Mouse (Mus musculus) thymus, adult 2 months (tissue): Measurements from ENCODE around the gene Ryr2. TPM values are rescaled to one million over a fixed set of nuclear protein-coding genes. Genes with fewer than 3 reads are reported as not detected.

Experiments
- DNase-seq: peaks from one replicate; pipeline ENCODE4 v3.0.0; 2021
- H3K27ac ChIP-seq: fragments of 200-500 bp; 2 replicates; pipeline ENCODE4 v1.5.1; 2012; ENCODE audit warnings: low read length, control low read depth; ENCODE audit not compliant: control insufficient read depth, insufficient read depth
- H3K27me3 ChIP-seq: fragments of 200-500 bp; 2 replicates; pipeline ENCODE4 v1.6.1; 2012; ENCODE audit warnings: mild to moderate bottlenecking, low read length, moderate library complexity, mixed read lengths; ENCODE audit not compliant: control insufficient read depth, insufficient read depth
- H3K36me3 ChIP-seq: fragments of 200-500 bp; 2 replicates; pipeline ENCODE4 v1.6.1; 2012; ENCODE audit warnings: mild to moderate bottlenecking, low read length, moderate library complexity; ENCODE audit not compliant: control insufficient read depth, insufficient read depth
- H3K4me1 ChIP-seq: fragments of 200-500 bp; replicated peaks from 2 replicates; pipeline ENCODE4 v1.6.1; 2012; ENCODE audit warnings: low read length; ENCODE audit not compliant: control insufficient read depth, insufficient read depth
- H3K4me3 ChIP-seq: fragments of 200-500 bp; 2 replicates; pipeline ENCODE4 v1.5.1; 2012; ENCODE audit warnings: mild to moderate bottlenecking, low read length, control low read depth, moderate library complexity; ENCODE audit not compliant: control insufficient read depth, insufficient read depth
- CTCF ChIP-seq: fragments of 200-500 bp; IDR thresholded peaks from 2 replicates; pipeline ENCODE4 v1.5.1; 2012; ENCODE audit warnings: mild to moderate bottlenecking, control low read depth, low read length, moderate library complexity, borderline replicate concordance; ENCODE audit not compliant: control insufficient read depth, poor library complexity, insufficient read depth; ENCODE audit errors: extremely low read depth
- POLR2A ChIP-seq: fragments of 200-500 bp; IDR thresholded peaks from 2 replicates; pipeline ENCODE4 v1.6.1; 2012; ENCODE audit warnings: mild to moderate bottlenecking, low read length, control low read depth, moderate library complexity; ENCODE audit not compliant: control insufficient read depth, poor library complexity, insufficient read depth; ENCODE audit errors: extremely low read depth
- WGBS: fragments of 180-500 bp; shearing (Covaris S2); methylation state at CpG from one replicate; pipeline ENCODE4 v1.1.7; 2018; 5-methylcytosine and 5-hydroxymethylcytosine counted together
- polyA plus RNA-seq: library from polyadenylated mRNA; depleted of rRNA; stranded (reverse); fragments of >200 nt; gene quantifications from 2 replicates; pipeline ENCODE4 v1.2.3, GENCODE M21; 2012

Gene Ryr2
- polyA plus RNA-seq, 1 experiment = 3.6 TPM

- no peak for DNase-seq
- no peak for TF ChIP-seq POLR2A
- Histone ChIP-seq H3K4me3 (no peak overlapping the region), H3K27me3 (no peaks in the 10 kb centered on the region), H3K36me3 (no peaks in the 10 kb centered on the region), H3K4me1 (no peaks in the 10 kb centered on the region), H3K27ac (no peak overlapping the region)
- 90% methylated on average over 4 of the region's 4 CpGs for WGBS
Measured at GRCm38 (mm10) chr13:12080590-12080989, 26.2 kb downstream of the Ryr2 start.

- DNase-seq = no peak
- Histone ChIP-seq H3K27ac (no peak overlapping the region), H3K36me3 (no peaks in the 10 kb centered on the region), H3K27me3 (no peaks in the 10 kb centered on the region), H3K4me1 (no peaks in the 10 kb centered on the region), H3K4me3 (no peak overlapping the region)
- TF ChIP-seq CTCF = no peak
- 85% methylated on average over 4 of the region's 4 CpGs for WGBS
Measured at GRCm38 (mm10) chr13:12079536-12079935, 27.2 kb downstream of the Ryr2 start.

GRCm38 (mm10) chr13:12074897-12075296 is 31.8 kb downstream of the Ryr2 start:
- no peaks in the 10 kb centered on the region for H3K4me1 ChIP-seq
- no peaks in the 10 kb centered on the region for H3K27me3 ChIP-seq
- no peaks in the 10 kb centered on the region for H3K36me3 ChIP-seq
- DNase-seq = no peak
- no peak overlapping the region for H3K4me3 ChIP-seq
- H3K27ac ChIP-seq = no peak overlapping the region
- WGBS = 94% methylated on average over 6 of the region's 6 CpGs
- TF ChIP-seq CTCF (no peak), POLR2A (no peak)

- WGBS = 85% methylated on average over 7 of the region's 7 CpGs
- DNase-seq = no peak
- Histone ChIP-seq H3K36me3 (no peaks in the 10 kb centered on the region), H3K27me3 (no peaks in the 10 kb centered on the region), H3K27ac (no peak overlapping the region), H3K4me1 (no peaks in the 10 kb centered on the region), H3K4me3 (no peak overlapping the region)
- TF ChIP-seq POLR2A (no peak), CTCF (no peak)
Measured at GRCm38 (mm10) chr13:12072571-12072970, 34.2 kb downstream of the Ryr2 start.

GRCm38 (mm10) chr13:12072112-12072511 is 34.6 kb downstream of the Ryr2 start:
- no peak overlapping the region for H3K27ac ChIP-seq
- no peaks in the 10 kb centered on the region for H3K36me3 ChIP-seq
- H3K4me3 ChIP-seq = no peak overlapping the region
- no peak for DNase-seq
- TF ChIP-seq CTCF (no peak), POLR2A (no peak)
- WGBS = 56% methylated on average over 3 of the region's 3 CpGs
- H3K4me1 ChIP-seq = no peaks in the 10 kb centered on the region
- no peaks in the 10 kb centered on the region for H3K27me3 ChIP-seq

GRCm38 (mm10) chr13:12070157-12071129 is 36.3 kb downstream of the Ryr2 start:
- no peaks in the 10 kb centered on the region for H3K27me3 ChIP-seq
- H3K4me3 ChIP-seq = no peak overlapping the region
- H3K27ac ChIP-seq = no peak overlapping the region
- TF ChIP-seq POLR2A (no peak), CTCF (no peak)
- H3K4me1 ChIP-seq = no peaks in the 10 kb centered on the region
- 87% methylated on average over 14 of the region's 14 CpGs for WGBS
- H3K36me3 ChIP-seq = no peaks in the 10 kb centered on the region
- DNase-seq = no peak

- Histone ChIP-seq H3K4me3 (no peak overlapping the region), H3K27me3 (no peaks in the 10 kb centered on the region), H3K27ac (no peak overlapping the region), H3K36me3 (no peaks in the 10 kb centered on the region), H3K4me1 (no peaks in the 10 kb centered on the region)
- no peak for DNase-seq
- WGBS = 76% methylated on average over 4 of the region's 4 CpGs
- TF ChIP-seq POLR2A (no peak), CTCF (no peak)
Measured at GRCm38 (mm10) chr13:12064576-12064975, 42.2 kb downstream of the Ryr2 start.
